Mouse (Mus musculus) embryonic fibroblast, embryonic 13.5 days (primary cell): ENCODE results near the gene Vmn1r178.
"Not testable (repeated sequence)": the region's sequence is repeated elsewhere in the genome, so short reads cannot be mapped to it uniquely, and the experiment has no call there.

ENCODE experiments used
- CTCF ChIP-seq: IDR thresholded peaks from 2 replicates; pipeline ENCODE4 v1.5.1; 2011; ENCODE audit warnings: mild to moderate bottlenecking, control low read depth, low read length, moderate library complexity, borderline replicate concordance; ENCODE audit not compliant: insufficient read depth
- POLR2A ChIP-seq: IDR thresholded peaks from 2 replicates; pipeline ENCODE4 v1.6.1; 2011; ENCODE audit warnings: low read depth, mild to moderate bottlenecking, control low read depth, low read length, moderate library complexity

DNA sequence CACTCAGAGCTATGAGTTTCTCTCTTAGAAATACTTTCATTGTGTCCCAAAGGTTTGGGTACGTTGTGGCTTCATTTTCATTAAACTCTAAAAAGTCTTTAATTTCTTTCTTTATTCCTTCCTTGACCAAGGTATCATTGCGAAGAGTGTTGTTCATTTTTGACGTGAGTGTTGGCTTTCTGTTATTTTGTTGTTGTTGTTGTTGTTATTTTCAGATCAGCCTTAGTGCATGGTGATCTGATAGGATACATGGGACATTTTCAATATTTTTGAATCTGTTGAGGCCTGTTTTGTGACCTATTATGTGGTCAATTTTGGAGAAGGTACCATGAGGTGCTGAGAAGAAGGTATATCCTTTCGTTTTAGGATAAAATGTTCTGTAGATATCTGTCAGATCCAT is 14.9 kb upstream of the Vmn1r178 start:
- TF ChIP-seq POLR2A, CTCF: not testable (repeated sequence)
